Mouse (Mus musculus): ENCODE data around the gene Sdc1.

- no peak for TF ChIP-seq CTCF (IDR thresholded peaks at IDR 0.05; ENCODE audit: low read depth)
- no peak for TF ChIP-seq EP300 (optimal IDR thresholded peaks at IDR 0.05)
These were observed 8.7 kb downstream of the Sdc1 start for GRCm38 (mm10) chr12:8779851-8780250.

Measured in stomach, postnatal 0 days (tissue).